Mouse (Mus musculus): ENCODE data around the gene Rnf223. TPM values are rescaled to one million over a fixed set of nuclear protein-coding genes. Genes with fewer than 3 reads are reported as not detected.

The Rnf223 gene
- polyA plus RNA-seq (2012), result 0.26 and 0.55 TPM in 2 replicates

GRCm38 (mm10) chr4:156130436-156130835 lies at the start of gene Rnf223:
Gene Rnf223 (plus strand): TSS chr4:156130513.

GRCm38 (mm10) chr4:156109570-156110331 lies 20.6 kb upstream of the Rnf223 start, which contains the start of gene 9430015G10Rik:
Gene 9430015G10Rik (plus strand): TSS chr4:156109982.

Other genes with a start within 250 kb of the Rnf223 start
- gene Pusl1, start 238.7 kb upstream of the Rnf223 start, polyA plus RNA-seq (2012), result 177 and 183 TPM in 2 replicates
- gene Acap3, start 238.7 kb upstream of the Rnf223 start, polyA plus RNA-seq (2012), result 39.0 and 51.7 TPM in 2 replicates
- 133 and 159 TPM in 2 replicates for gene Ube2j2, start 186.7 kb upstream of the Rnf223 start, polyA plus RNA-seq (2012)
- gene C1qtnf12, start 168.2 kb upstream of the Rnf223 start, polyA plus RNA-seq (2012), result 287 and 293 TPM in 2 replicates
- gene B3galt6, start 137.9 kb upstream of the Rnf223 start, polyA plus RNA-seq (2012), result 4.0 and 5.1 TPM in 2 replicates
- gene Sdf4, start 137.6 kb upstream of the Rnf223 start, polyA plus RNA-seq (2012), result 50.9 and 58.4 TPM in 2 replicates
- gene Tnfrsf4, start 116.7 kb upstream of the Rnf223 start, polyA plus RNA-seq (2012), result 0.81 and 2.3 TPM in 2 replicates
- 4.2 and 7.2 TPM in 2 replicates for gene Tnfrsf18, start 104.3 kb upstream of the Rnf223 start, polyA plus RNA-seq (2012)
- not detected in 2 replicates for gene Ttll10, start 71.1 kb upstream of the Rnf223 start, polyA plus RNA-seq (2012)
- gene 9430015G10Rik, start 20.5 kb upstream of the Rnf223 start, polyA plus RNA-seq (2012), result 9.0 and 10.3 TPM in 2 replicates
- 7.6 and 9.0 TPM in 2 replicates for gene Agrn, start 67.0 kb downstream of the Rnf223 start, polyA plus RNA-seq (2012)
- 10.6 and 10.7 TPM in 2 replicates for gene Isg15, start 70.3 kb downstream of the Rnf223 start, polyA plus RNA-seq (2012)
- 2.0 and 2.5 TPM in 2 replicates for gene AW011738, start 72.8 kb downstream of the Rnf223 start, polyA plus RNA-seq (2012)
- 0.04 and 0.05 TPM in 2 replicates for gene Perm1, start 85.4 kb downstream of the Rnf223 start, polyA plus RNA-seq (2012)
- 32.6 and 41.5 TPM in 2 replicates for gene Plekhn1, start 104.3 kb downstream of the Rnf223 start, polyA plus RNA-seq (2012)
- 85.4 and 133 TPM in 2 replicates for gene Noc2l, start 105.5 kb downstream of the Rnf223 start, polyA plus RNA-seq (2012)
- gene Samd11, start 125.1 kb downstream of the Rnf223 start, polyA plus RNA-seq (2012), result 0.85 and 1.1 TPM in 2 replicates
- gene Vmn2r-ps159, start 200.6 kb downstream of the Rnf223 start, polyA plus RNA-seq (2012), result not detected in 2 replicates

All from megakaryocyte-erythroid progenitor cell, adult 5 weeks (primary cell).